26 mouse cellular contexts compared by ENCODE assay signal in genomic region chr1:122501707-122502106, GRCm38 (mm10).
A peak's percentile ranks its signal among the peaks of the same experiment; 100 is the strongest.
DNase-seq lines count a peak whose midpoint lies in the region; ATAC-seq and TF ChIP-seq lines count a peak whose summit lies in the region.
"Had no signal": no experiment of that assay in that cellular context is flagged by ENCODE, and none has a peak within 500 bp of the region (broad histone marks: within the 10 kb centered on the region; RNA-seq: fewer than 3 reads in every experiment).

No protein-coding gene starts in this region.

- H3K9ac ChIP-seq in kidney, embryonic 15.5 days = no peak overlapping the region
- H3K9ac ChIP-seq in neural tube, embryonic 12.5 days = no peak overlapping the region
- H3K9ac ChIP-seq in neural tube, embryonic 14.5 days (replicated peaks; ENCODE audit: low read depth, low read length) = no peak overlapping the region
- no peak overlapping the region for H3K9ac ChIP-seq in heart, adult 2 months (ENCODE audit: low read depth, low read length)
- H3K9ac ChIP-seq: embryonic facial prominence, embryonic 15.5 days; hindbrain, embryonic 13.5 days; limb, embryonic 13.5 days; lung, embryonic 15.5 days had no signal

- peak; percentile 8 for DNase-seq in embryo, embryonic 10.5 days (ENCODE audit: low spot score)
- DNase-seq in embryo, embryonic 11 days = no peak
- DNase-seq in kidney, postnatal 4 days = no peak
- DNase-seq in neural tube, embryonic 10.5 days (ENCODE audit: extremely low spot score, low spot score) = no peak
- no peak for DNase-seq in heart, adult 2 months
- DNase-seq: adrenal gland, adult 8-10 months; cerebellum, adult 11 months; cerebellum, adult 9-10 months; cerebellum, postnatal 36 days; gastrocnemius, postnatal 14 days; heart, postnatal 4 days; kidney, adult 9 months; kidney, postnatal 36 days; thymus, adult 2 months; thymus, postnatal 4 days had no signal

- TF ChIP-seq POLR2A in heart, adult 2 months (IDR thresholded peaks at IDR 0.05; ENCODE audit: insufficient read depth, low read depth, low read length) = no peak

- intact Hi-C loops in heart, adult 2 months (cut with DNase I) = no loop called here

- 0 out of 2 replicates have a peak, but pooled peaks have one; percentile 52 for ATAC-seq in kidney, embryonic 15.5 days (replicated peaks; ENCODE audit: low FRiP score)
- 0 out of 2 replicates have a peak, but pooled peaks have one; percentile 68 for ATAC-seq in neural tube, embryonic 12.5 days (ENCODE audit: low FRiP score, low read depth)
- peak; percentile 60; the same call in 1 of the 2 replicates for ATAC-seq in neural tube, embryonic 14.5 days (ENCODE audit: low read depth)
- ATAC-seq: intestine, embryonic 16.5 days had no signal

- H3K4me1 ChIP-seq in kidney, embryonic 15.5 days = peaks cover 6% of the 10 kb centered on the region; the same call in 1 of the 2 replicates
- H3K4me1 ChIP-seq in neural tube, embryonic 12.5 days = no peaks in the 10 kb centered on the region
- peaks cover 4% of the 10 kb centered on the region; the same call in 1 of the 2 replicates for H3K4me1 ChIP-seq in neural tube, embryonic 14.5 days (ENCODE audit: control insufficient read depth, insufficient read depth, low read length)
- H3K4me1 ChIP-seq in heart, adult 2 months (ENCODE audit: control insufficient read depth, insufficient read depth, low read length) = no peaks in the 10 kb centered on the region
- H3K4me1 ChIP-seq: embryonic facial prominence, embryonic 15.5 days; heart, embryonic 10.5 days; hindbrain, embryonic 13.5 days; limb, embryonic 13.5 days; lung, embryonic 15.5 days had no signal

- no peak overlapping the region for H3K4me2 ChIP-seq in kidney, embryonic 15.5 days
- no peak overlapping the region for H3K4me2 ChIP-seq in neural tube, embryonic 12.5 days (replicated peaks)
- no peak overlapping the region for H3K4me2 ChIP-seq in neural tube, embryonic 14.5 days (ENCODE audit: low read depth, low read length)
- H3K4me2 ChIP-seq: embryonic facial prominence, embryonic 15.5 days; hindbrain, embryonic 13.5 days; limb, embryonic 13.5 days; liver, embryonic 11.5 days; lung, embryonic 15.5 days had no signal

- TF ChIP-seq EP300 in heart, adult 2 months (IDR thresholded peaks at IDR 0.05; ENCODE audit: insufficient read depth, low read depth, low read length) = no peak

- H3K4me3 ChIP-seq in kidney, embryonic 15.5 days (replicated peaks) = no peak overlapping the region
- no peak overlapping the region for H3K4me3 ChIP-seq in neural tube, embryonic 12.5 days
- no peak overlapping the region for H3K4me3 ChIP-seq in neural tube, embryonic 14.5 days (ENCODE audit: low read depth, low read length)
- no peak overlapping the region for H3K4me3 ChIP-seq in heart, adult 2 months
- H3K4me3 ChIP-seq: embryonic facial prominence, embryonic 15.5 days; heart, embryonic 10.5 days; hindbrain, embryonic 13.5 days; limb, embryonic 13.5 days; lung, embryonic 15.5 days had no signal

- no peaks in the 10 kb centered on the region for H3K79me2 ChIP-seq in heart, adult 2 months (replicated peaks; ENCODE audit: control insufficient read depth, insufficient read depth, low read length)

- WGBS in kidney, embryonic 15.5 days = 9% methylated on average over 4 of the region's 4 CpGs
- 18% methylated on average over 4 of the region's 4 CpGs for WGBS in neural tube, embryonic 12.5 days
- WGBS in neural tube, embryonic 14.5 days = 9% methylated on average over 4 of the region's 4 CpGs
- WGBS in heart, adult 2 months = 50% methylated on average over 4 of the region's 4 CpGs

- H3K9me3 ChIP-seq in kidney, embryonic 15.5 days (replicated peaks) = no peaks in the 10 kb centered on the region
- H3K9me3 ChIP-seq in neural tube, embryonic 12.5 days = no peaks in the 10 kb centered on the region
- no peaks in the 10 kb centered on the region for H3K9me3 ChIP-seq in neural tube, embryonic 14.5 days (ENCODE audit: control insufficient read depth, low read length)
- H3K9me3 ChIP-seq: embryonic facial prominence, embryonic 15.5 days; heart, embryonic 10.5 days; hindbrain, embryonic 13.5 days; limb, embryonic 13.5 days; lung, embryonic 15.5 days had no signal

- H3K27me3 ChIP-seq in kidney, embryonic 15.5 days = no peaks in the 10 kb centered on the region
- H3K27me3 ChIP-seq in neural tube, embryonic 12.5 days (replicated peaks) = no peaks in the 10 kb centered on the region
- no peaks in the 10 kb centered on the region for H3K27me3 ChIP-seq in neural tube, embryonic 14.5 days (ENCODE audit: control insufficient read depth, insufficient read depth, low read length)
- no peaks in the 10 kb centered on the region for H3K27me3 ChIP-seq in heart, adult 2 months (ENCODE audit: control insufficient read depth, insufficient read depth, low read length)
- H3K27me3 ChIP-seq: CH12.LX; embryonic facial prominence, embryonic 15.5 days; hindbrain, embryonic 13.5 days; limb, embryonic 13.5 days; lung, embryonic 15.5 days had no signal

- no peaks in the 10 kb centered on the region for H3K36me3 ChIP-seq in kidney, embryonic 15.5 days
- H3K36me3 ChIP-seq in neural tube, embryonic 12.5 days = no peaks in the 10 kb centered on the region
- H3K36me3 ChIP-seq in neural tube, embryonic 14.5 days (ENCODE audit: control insufficient read depth, insufficient read depth, low read length) = no peaks in the 10 kb centered on the region
- H3K36me3 ChIP-seq in heart, adult 2 months (ENCODE audit: control insufficient read depth, insufficient read depth, low read length) = no peaks in the 10 kb centered on the region
- H3K36me3 ChIP-seq: embryonic facial prominence, embryonic 15.5 days; heart, embryonic 10.5 days; hindbrain, embryonic 13.5 days; limb, embryonic 13.5 days; lung, embryonic 15.5 days had no signal

- TF ChIP-seq CTCF in heart, adult 2 months (IDR thresholded peaks at IDR 0.05) = no peak

- no peak overlapping the region for H3K27ac ChIP-seq in kidney, embryonic 15.5 days
- H3K27ac ChIP-seq in neural tube, embryonic 12.5 days = no peak overlapping the region
- no peak overlapping the region for H3K27ac ChIP-seq in neural tube, embryonic 14.5 days (ENCODE audit: low read depth, low read length)
- no peak overlapping the region for H3K27ac ChIP-seq in heart, adult 2 months
- H3K27ac ChIP-seq: embryonic facial prominence, embryonic 15.5 days; heart, embryonic 10.5 days; hindbrain, embryonic 13.5 days; limb, embryonic 13.5 days; lung, embryonic 15.5 days had no signal
